Mouse (Mus musculus): ENCODE data around the gene Gnai3. TPM values are rescaled to one million over a fixed set of nuclear protein-coding genes. Genes with fewer than 3 reads are reported as not detected.
A peak's percentile ranks its signal among the peaks of the same experiment; 100 is the strongest.

Gene Gnai3
- polyA plus RNA-seq, 1 experiment from 2014 or later = 196 TPM

- Histone ChIP-seq H3K36me3 (ENCODE audit: insufficient read depth, low read length) (no peaks in the 10 kb centered on the region), H3K27me3 (ENCODE audit: insufficient read depth, low read length) (no peaks in the 10 kb centered on the region), H3K4me2 (replicated peaks; ENCODE audit: low read depth, low read length) (no peak overlapping the region), H3K27ac (ENCODE audit: low read length) (no peak overlapping the region), H3K4me3 (ENCODE audit: low read length) (no peak overlapping the region), H3K4me1 (ENCODE audit: insufficient read depth, low read length) (peaks cover 21% of the 10 kb centered on the region), H3K9ac (replicated peaks; ENCODE audit: low read length) (no peak overlapping the region), H3K9me3 (ENCODE audit: low read length) (no peaks in the 10 kb centered on the region)
- 37% methylated on average over 5 of the region's 5 CpGs for WGBS
- no peak for ATAC-seq (ENCODE audit: low FRiP score, low TSS enrichment)
These were observed 57.0 kb downstream of the Gnai3 start for GRCm38 (mm10) chr3:108088842-108089380.

GRCm38 (mm10) chr3:108087329-108087728 is 58.6 kb downstream of the Gnai3 start:
- H3K36me3 ChIP-seq (ENCODE audit: insufficient read depth, low read length) = no peaks in the 10 kb centered on the region
- ATAC-seq (ENCODE audit: low FRiP score, low TSS enrichment) = no peak
- H3K9me3 ChIP-seq (ENCODE audit: low read length) = no peaks in the 10 kb centered on the region
- H3K9ac ChIP-seq (replicated peaks; ENCODE audit: low read length) = no peak overlapping the region
- H3K27me3 ChIP-seq (ENCODE audit: insufficient read depth, low read length) = no peaks in the 10 kb centered on the region
- no peak overlapping the region for H3K4me3 ChIP-seq (ENCODE audit: low read length)
- H3K4me2 ChIP-seq (replicated peaks; ENCODE audit: low read depth, low read length) = peak overlapping the region; percentile 98; the same call in 1 of the 2 replicates
- WGBS = 77% methylated on average over 3 of the region's 3 CpGs
- H3K4me1 ChIP-seq (ENCODE audit: insufficient read depth, low read length) = peaks cover 34% of the 10 kb centered on the region
- no peak overlapping the region; the same call in 1 of the 2 replicates for H3K27ac ChIP-seq (ENCODE audit: low read length)

- peak; percentile 42; the same call in 1 of the 2 replicates for ATAC-seq (ENCODE audit: low FRiP score, low TSS enrichment)
- H3K4me1 ChIP-seq (ENCODE audit: insufficient read depth, low read length) = peaks cover 42% of the 10 kb centered on the region
These were observed 59.4 kb downstream of the Gnai3 start, which contains the start of gene Ampd2 for GRCm38 (mm10) chr3:108086470-108086979. Gene Ampd2 (minus strand): TSS chr3:108086651.

GRCm38 (mm10) chr3:108085721-108086469 is 60.1 kb downstream of the Gnai3 start:
- H3K27me3 ChIP-seq (ENCODE audit: insufficient read depth, low read length) = no peaks in the 10 kb centered on the region
- H3K36me3 ChIP-seq (ENCODE audit: insufficient read depth, low read length) = no peaks in the 10 kb centered on the region
- peak overlapping the region; percentile 83 for H3K9ac ChIP-seq (replicated peaks; ENCODE audit: low read length)
- under 1% methylated on average over 31 of the region's 31 CpGs for WGBS
- H3K4me3 ChIP-seq (ENCODE audit: low read length) = peak overlapping the region; percentile 75
- peak overlapping the region; percentile 98 for H3K4me2 ChIP-seq (replicated peaks; ENCODE audit: low read depth, low read length)
- H3K9me3 ChIP-seq (ENCODE audit: low read length) = no peaks in the 10 kb centered on the region
- peak; percentile 84 for ATAC-seq (ENCODE audit: low FRiP score, low TSS enrichment)
- peak overlapping the region; percentile 98 for H3K27ac ChIP-seq (ENCODE audit: low read length)
- peaks cover 44% of the 10 kb centered on the region for H3K4me1 ChIP-seq (ENCODE audit: insufficient read depth, low read length)

More at GRCm38 (mm10) chr3:108086470-108086979, 59.4 kb downstream of the Gnai3 start, which contains the start of gene Ampd2:
- WGBS = under 1% methylated on average over 29 of the region's 29 CpGs
- peak within 1 kb of the TSS; percentile 98 for H3K27ac ChIP-seq (ENCODE audit: low read length)
- H3K4me3 ChIP-seq (ENCODE audit: low read length) = peak within 1 kb of the TSS; percentile 75
- H3K9ac ChIP-seq (replicated peaks; ENCODE audit: low read length) = peak within 1 kb of the TSS; percentile 83
- no peaks in the 10 kb centered on the region for H3K36me3 ChIP-seq (ENCODE audit: insufficient read depth, low read length)
- H3K27me3 ChIP-seq (ENCODE audit: insufficient read depth, low read length) = no peaks in the 10 kb centered on the region
- no peaks in the 10 kb centered on the region for H3K9me3 ChIP-seq (ENCODE audit: low read length)
- H3K4me2 ChIP-seq (replicated peaks; ENCODE audit: low read depth, low read length) = peak within 1 kb of the TSS; percentile 98

GRCm38 (mm10) chr3:108085281-108085720 is 60.6 kb downstream of the Gnai3 start:
- WGBS = under 1% methylated on average over 14 of the region's 14 CpGs
- no peaks in the 10 kb centered on the region for H3K9me3 ChIP-seq (ENCODE audit: low read length)
- H3K9ac ChIP-seq (replicated peaks; ENCODE audit: low read length) = peak overlapping the region; percentile 83
- ATAC-seq (ENCODE audit: low FRiP score, low TSS enrichment) = peak; percentile 83
- no peaks in the 10 kb centered on the region for H3K27me3 ChIP-seq (ENCODE audit: insufficient read depth, low read length)
- peak overlapping the region; percentile 75 for H3K4me3 ChIP-seq (ENCODE audit: low read length)
- peaks cover 3% of the 10 kb centered on the region; the same call in 1 of the 2 replicates for H3K36me3 ChIP-seq (ENCODE audit: insufficient read depth, low read length)
- peak overlapping the region; percentile 98 for H3K27ac ChIP-seq (ENCODE audit: low read length)
- peak overlapping the region; percentile 98 for H3K4me2 ChIP-seq (replicated peaks; ENCODE audit: low read depth, low read length)
- peaks cover 44% of the 10 kb centered on the region for H3K4me1 ChIP-seq (ENCODE audit: insufficient read depth, low read length)

- H3K27me3 ChIP-seq (ENCODE audit: insufficient read depth, low read length) = no peaks in the 10 kb centered on the region
- peak; percentile 35 for ATAC-seq (ENCODE audit: low FRiP score, low TSS enrichment)
- peak overlapping the region; percentile 75 for H3K4me3 ChIP-seq (ENCODE audit: low read length)
- WGBS = 8% methylated on average over 13 of the region's 13 CpGs
- peak overlapping the region; percentile 98 for H3K4me2 ChIP-seq (replicated peaks; ENCODE audit: low read depth, low read length)
- peak overlapping the region; percentile 98 for H3K27ac ChIP-seq (ENCODE audit: low read length)
- no peaks in the 10 kb centered on the region for H3K9me3 ChIP-seq (ENCODE audit: low read length)
- peak overlapping the region; percentile 83 for H3K9ac ChIP-seq (replicated peaks; ENCODE audit: low read length)
- H3K4me1 ChIP-seq (ENCODE audit: insufficient read depth, low read length) = peaks cover 44% of the 10 kb centered on the region
- peaks cover 8% of the 10 kb centered on the region for H3K36me3 ChIP-seq (ENCODE audit: insufficient read depth, low read length)
These were observed 61.1 kb downstream of the Gnai3 start for GRCm38 (mm10) chr3:108084767-108085270.

GRCm38 (mm10) chr3:108083904-108084407 is 62.0 kb downstream of the Gnai3 start:
- whole genome bisulfite sequencing = 85% methylated on average over 4 of the region's 4 CpGs
- no peaks in the 10 kb centered on the region for H3K9me3 ChIP-seq (ENCODE audit: low read length)
- H3K4me2 ChIP-seq (replicated peaks; ENCODE audit: low read depth, low read length) = peak overlapping the region; percentile 98
- peak overlapping the region; percentile 83; the same call in 1 of the 2 replicates for H3K9ac ChIP-seq (replicated peaks; ENCODE audit: low read length)
- no peak for ATAC-seq (ENCODE audit: low FRiP score, low TSS enrichment)
- peak overlapping the region; percentile 75; the same call in 1 of the 2 replicates for H3K4me3 ChIP-seq (ENCODE audit: low read length)
- no peak overlapping the region for H3K27ac ChIP-seq (ENCODE audit: low read length)
- peaks cover 16% of the 10 kb centered on the region for H3K36me3 ChIP-seq (ENCODE audit: insufficient read depth, low read length)
- peaks cover 40% of the 10 kb centered on the region for H3K4me1 ChIP-seq (ENCODE audit: insufficient read depth, low read length)
- H3K27me3 ChIP-seq (ENCODE audit: insufficient read depth, low read length) = no peaks in the 10 kb centered on the region

- no peak overlapping the region for H3K27ac ChIP-seq (ENCODE audit: low read length)
- H3K27me3 ChIP-seq (ENCODE audit: insufficient read depth, low read length) = no peaks in the 10 kb centered on the region
- WGBS = 51% methylated on average over 2 of the region's 2 CpGs
- peaks cover 24% of the 10 kb centered on the region for H3K36me3 ChIP-seq (ENCODE audit: insufficient read depth, low read length)
- no peak overlapping the region for H3K9ac ChIP-seq (replicated peaks; ENCODE audit: low read length)
- H3K4me3 ChIP-seq (ENCODE audit: low read length) = no peak overlapping the region
- no peak for ATAC-seq (ENCODE audit: low FRiP score, low TSS enrichment)
- H3K4me1 ChIP-seq (ENCODE audit: insufficient read depth, low read length) = peaks cover 36% of the 10 kb centered on the region
- H3K4me2 ChIP-seq (replicated peaks; ENCODE audit: low read depth, low read length) = no peak overlapping the region
- H3K9me3 ChIP-seq (ENCODE audit: low read length) = no peaks in the 10 kb centered on the region
These were observed 62.8 kb downstream of the Gnai3 start for GRCm38 (mm10) chr3:108083161-108083560.

- peak overlapping the region; percentile 22; the same call in 1 of the 2 replicates for H3K4me2 ChIP-seq (replicated peaks; ENCODE audit: low read depth, low read length)
- H3K27me3 ChIP-seq (ENCODE audit: insufficient read depth, low read length) = no peaks in the 10 kb centered on the region
- H3K36me3 ChIP-seq (ENCODE audit: insufficient read depth, low read length) = peaks cover 31% of the 10 kb centered on the region
- peak overlapping the region; percentile 38 for H3K9ac ChIP-seq (replicated peaks; ENCODE audit: low read length)
- 0 out of 2 replicates have a peak overlapping the region, but pooled peaks have one; percentile 4 for H3K4me3 ChIP-seq (ENCODE audit: low read length)
- H3K9me3 ChIP-seq (ENCODE audit: low read length) = no peaks in the 10 kb centered on the region
- WGBS = 77% methylated on average over 1 of the region's 1 CpGs
- H3K4me1 ChIP-seq (ENCODE audit: insufficient read depth, low read length) = peaks cover 36% of the 10 kb centered on the region
- no peak for ATAC-seq (ENCODE audit: low FRiP score, low TSS enrichment)
- peak overlapping the region; percentile 34; the same call in 1 of the 2 replicates for H3K27ac ChIP-seq (ENCODE audit: low read length)
These were observed 63.6 kb downstream of the Gnai3 start for GRCm38 (mm10) chr3:108082251-108082875.
